Mouse (Mus musculus): ENCODE measurements around the gene Tmem38b.
"Not testable (repeated sequence)": the region's sequence is repeated elsewhere in the genome, so short reads cannot be mapped to it uniquely, and the experiment has no call there.

Tmem38b gene

GRCm38 (mm10) chr4:53825821-53826605 lies at the start of gene Tmem38b:
Tmem38b (plus strand) TSS chr4:53826045.
- peak; percentile 62 to 72 for DNase-seq (ENCODE audit: low spot score in 2 of 2)

DNA sequence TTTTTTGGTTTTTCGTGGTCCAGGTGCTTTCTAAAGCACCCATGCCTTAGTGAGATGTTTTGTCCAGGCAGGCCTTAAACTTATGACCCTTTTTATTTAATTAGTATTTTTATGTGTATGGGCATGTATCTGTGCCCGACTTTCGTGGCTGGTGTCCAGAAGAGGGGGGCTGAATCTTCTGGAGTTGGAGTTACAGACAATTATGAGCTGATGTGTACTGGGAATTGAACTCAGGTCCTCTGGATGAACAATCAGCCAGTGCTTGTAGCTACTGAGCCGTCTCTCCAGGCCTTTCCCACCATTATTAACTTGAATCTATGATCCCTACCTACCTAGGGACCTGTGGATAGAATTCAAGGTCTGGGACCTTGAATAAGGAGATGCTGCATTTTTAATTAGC lies 44.4 kb upstream of the Tmem38b start:
- no peak for DNase-seq (ENCODE audit: low spot score in 2 of 2)

DNA sequence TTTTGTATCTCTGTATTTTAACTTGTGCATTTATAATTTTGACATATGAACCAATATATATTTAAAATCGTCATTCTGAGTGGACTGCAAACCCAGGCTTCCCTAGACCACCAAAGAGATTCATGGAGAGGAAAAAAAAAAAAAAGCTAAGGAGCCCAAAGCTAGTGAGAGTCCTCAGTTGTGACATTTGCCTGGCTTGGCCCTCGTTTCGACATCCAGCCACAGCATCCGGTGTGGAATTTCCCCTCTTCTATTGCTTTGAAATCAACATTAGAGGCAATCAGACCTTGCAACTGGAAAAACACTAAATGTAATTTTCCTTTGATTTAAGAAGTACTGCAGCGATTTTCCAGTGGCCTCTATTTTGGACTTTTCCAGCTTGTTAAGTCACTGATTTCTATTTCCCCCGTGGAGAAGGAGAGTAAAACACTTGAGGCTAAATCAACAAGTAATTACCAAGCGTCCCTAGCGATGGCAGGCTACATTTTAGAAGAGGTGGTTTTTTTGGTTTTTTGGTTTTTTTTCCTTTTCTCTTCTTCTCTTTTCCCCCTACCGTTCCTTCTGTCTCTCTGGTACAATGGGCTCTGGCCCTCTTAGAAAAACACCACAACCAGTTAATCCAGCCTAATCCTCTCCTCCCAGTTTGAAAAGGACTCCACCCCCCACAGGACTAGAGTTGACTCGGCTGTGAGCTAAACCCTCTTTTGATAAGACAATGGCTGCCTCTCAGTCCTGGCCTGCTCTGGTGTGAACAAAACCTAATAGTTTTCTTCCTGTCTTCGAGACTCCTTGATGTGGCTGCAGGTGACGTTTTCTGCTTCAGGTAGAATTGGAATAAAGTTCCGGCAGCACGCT lies 43.4 kb upstream of the Tmem38b start:
- no peak for DNase-seq (ENCODE audit: low spot score in 2 of 2)

DNA sequence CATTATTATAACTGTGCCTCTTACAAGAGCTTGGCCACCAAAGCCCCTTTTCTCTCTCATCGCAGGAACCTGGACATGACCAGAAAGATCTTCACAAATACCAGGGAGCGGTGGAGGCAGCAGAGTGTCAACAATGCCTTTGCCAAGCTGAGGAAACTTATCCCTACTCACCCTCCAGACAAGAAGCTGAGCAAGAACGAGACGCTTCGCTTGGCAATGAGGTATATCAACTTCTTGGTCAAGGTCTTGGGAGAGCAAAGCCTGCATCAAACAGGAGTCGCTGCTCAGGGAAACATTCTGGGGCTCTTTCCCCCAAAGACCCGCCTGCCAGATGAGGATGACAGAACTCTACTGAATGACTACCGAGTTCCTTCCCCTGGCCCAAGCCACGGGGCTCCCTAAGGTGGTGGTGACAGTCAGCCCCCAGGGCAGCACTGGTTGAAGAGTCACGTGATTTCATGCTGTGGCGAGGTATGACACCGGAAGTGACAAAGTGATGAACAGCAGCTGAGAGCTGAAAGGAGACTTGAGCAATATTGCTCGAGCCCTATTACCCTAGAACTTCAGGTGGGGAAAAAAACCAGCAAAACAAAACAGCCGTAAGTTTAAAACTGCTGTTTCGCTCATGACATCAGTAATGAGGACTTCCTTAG lies 40.0 kb upstream of the Tmem38b start:
- DNase-seq (ENCODE audit: low spot score in 2 of 2): no peak

DNA sequence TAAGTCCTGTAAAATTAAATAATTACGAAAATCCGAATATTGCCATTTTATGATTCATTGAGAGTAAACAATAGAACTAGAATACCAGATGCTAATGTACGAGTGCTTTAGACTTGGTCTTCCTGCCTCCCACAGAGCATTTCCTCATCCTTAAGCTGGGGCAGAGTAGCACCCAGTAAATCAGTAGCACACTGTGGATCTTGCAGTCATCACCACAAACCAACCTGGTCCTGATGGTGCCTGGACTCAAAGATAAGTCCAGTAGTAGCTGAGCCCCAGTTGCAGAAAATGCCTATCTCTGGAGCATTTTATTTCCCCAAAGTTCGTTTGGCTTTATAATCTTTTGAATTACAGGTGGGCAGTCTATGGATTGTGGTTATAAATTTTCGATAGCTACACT lies 39.0 kb upstream of the Tmem38b start:
- DNase-seq (ENCODE audit: low spot score in 2 of 2): no peak

DNA sequence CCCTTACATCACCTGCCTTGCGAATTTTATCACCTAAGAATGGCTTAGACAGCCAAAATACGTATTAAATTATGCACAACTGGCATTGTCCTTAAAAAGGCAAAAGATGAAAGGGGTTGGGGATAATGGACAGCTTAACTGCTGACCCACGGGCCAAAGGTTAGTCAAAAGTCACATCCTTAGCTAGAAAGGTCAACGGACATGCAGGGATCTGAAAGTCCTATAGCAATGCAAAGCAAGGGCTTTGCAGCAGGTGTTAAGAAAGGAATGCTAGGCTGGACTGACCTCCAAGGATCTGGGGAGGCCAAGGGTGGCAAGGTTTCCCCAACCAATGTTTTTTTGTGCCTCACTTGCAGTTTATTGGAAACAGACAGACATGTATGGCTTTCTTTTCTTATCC lies 36.5 kb upstream of the Tmem38b start:
- DNase-seq (ENCODE audit: low spot score in 2 of 2): no peak

- DNase-seq (ENCODE audit: low spot score in 2 of 2): no peak
Measured at GRCm38 (mm10) chr4:53794257-53794966, 31.4 kb upstream of the Tmem38b start.

DNA sequence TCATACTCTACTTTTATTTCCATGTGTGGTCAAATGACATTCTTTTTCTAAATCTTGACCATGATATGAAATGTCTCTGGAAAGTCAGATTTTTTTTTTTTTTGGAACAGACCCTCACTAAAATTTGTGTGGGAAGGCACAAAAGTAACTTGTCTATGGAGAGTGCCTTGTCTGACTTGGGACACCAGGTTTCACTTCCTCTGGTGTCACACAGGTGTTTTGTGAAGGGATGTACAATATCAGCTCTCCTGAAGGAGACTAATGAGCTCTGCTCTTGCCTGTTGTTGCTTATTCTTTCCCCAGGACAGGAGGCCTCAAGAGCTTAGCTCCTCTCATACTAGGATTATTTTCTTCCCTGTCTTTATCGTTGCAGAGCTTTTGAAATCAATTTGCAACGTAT lies 30.8 kb upstream of the Tmem38b start:
- DNase-seq (ENCODE audit: low spot score in 2 of 2): no peak

DNA sequence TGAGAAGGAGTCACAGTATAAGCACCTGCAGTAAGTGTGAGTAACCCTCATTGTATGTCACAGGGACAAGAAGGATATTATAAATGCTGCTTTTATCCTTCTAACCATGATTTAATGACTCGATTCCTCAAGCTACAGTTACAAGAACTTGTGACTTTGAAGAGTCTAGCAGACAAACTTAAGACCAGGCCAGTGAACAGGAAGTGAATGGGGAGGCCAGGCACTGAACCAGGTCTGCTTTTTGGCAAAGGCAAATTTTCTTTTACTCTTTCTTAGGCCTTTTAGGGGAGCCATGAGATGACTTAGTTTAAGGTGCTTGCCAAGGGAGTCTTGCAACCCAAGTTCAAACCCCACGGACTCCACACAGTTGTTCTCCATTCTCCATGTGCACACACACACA lies 30.1 kb upstream of the Tmem38b start:
- DNase-seq (ENCODE audit: low spot score in 2 of 2): no peak

DNA sequence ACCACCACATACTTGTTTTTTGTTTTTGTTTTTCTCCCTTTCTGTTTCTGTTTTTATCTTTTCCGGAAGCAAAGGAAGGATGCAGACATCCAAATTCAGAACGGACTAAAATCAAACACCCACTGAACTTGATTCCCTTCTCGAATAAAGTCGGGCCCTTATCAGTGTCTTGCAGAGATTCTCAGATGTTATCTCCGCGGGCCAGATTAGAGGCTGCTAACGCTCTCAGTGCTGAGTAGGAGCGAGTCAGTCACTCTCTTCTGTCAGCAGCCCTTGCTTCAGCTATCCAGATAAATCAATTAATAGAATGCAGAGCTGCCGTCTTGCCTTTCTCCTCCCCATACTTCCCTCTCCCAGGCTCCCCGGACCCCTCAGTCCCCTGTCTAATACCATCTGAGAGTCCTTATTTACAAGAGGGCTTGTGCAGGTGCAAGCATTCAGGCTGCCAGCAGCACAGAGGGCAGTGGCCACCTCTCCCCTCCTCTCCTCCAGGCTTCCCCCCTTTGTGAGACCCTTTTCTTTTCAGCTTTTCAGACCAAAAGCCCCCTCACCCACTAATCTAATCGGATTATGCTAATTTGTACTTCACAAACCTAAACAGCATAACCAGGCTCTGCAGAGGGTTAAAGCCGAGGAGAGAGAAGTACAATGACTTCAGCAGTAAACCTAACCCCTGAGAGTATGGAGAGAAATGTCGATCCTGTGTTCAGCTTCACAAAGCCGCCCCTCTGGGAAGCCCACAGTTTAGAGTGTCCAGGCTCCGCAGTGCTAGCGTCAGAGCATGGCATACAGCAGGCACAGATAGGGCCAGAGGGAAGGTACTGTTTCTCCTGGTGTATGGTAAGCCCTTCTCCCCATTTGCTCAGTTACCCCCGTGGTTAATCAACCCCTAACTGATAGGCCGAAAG lies 28.7 kb upstream of the Tmem38b start:
- DNase-seq (ENCODE audit: low spot score in 2 of 2): no peak

DNA sequence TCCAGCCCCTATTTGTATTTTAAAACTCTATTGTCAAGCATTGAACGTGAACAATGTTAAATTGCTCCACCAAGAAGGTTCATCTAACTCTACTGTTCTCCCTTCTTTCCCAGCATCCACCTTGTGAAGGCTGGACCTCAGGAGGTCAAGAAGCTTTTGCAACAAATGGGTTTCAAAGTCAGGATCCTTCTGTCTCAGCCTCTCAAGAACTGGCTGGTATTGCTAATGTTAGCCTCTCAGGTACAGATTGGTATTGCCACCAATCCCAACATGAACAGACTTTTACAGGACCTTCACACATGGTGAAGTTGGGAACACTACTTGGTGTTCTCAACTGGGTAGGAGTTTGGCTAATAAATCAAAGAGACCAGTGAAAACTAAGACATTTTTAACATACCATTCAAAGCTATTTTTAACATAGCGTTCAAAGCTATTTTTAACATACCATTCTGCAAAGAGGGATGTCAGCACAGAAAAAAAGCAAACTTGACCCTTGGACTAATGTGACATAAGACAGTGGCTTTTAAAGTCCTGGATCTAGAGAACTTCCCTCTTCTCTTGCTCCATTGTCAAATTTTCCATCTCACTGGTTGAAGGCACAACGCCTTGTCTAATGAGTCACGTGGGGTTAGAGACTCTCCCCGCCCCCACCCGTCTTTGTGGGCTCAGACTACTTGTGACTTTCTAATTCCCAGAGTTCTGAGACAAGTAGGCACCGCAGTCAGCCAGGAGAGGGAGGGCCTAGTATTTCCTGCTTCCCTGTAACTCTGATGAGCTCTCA lies 26.8 kb upstream of the Tmem38b start:
- DNase-seq (ENCODE audit: low spot score in 2 of 2): no peak

- no peak for DNase-seq (ENCODE audit: low spot score in 2 of 2)
Measured at GRCm38 (mm10) chr4:53799753-53800152, 26.1 kb upstream of the Tmem38b start.

DNA sequence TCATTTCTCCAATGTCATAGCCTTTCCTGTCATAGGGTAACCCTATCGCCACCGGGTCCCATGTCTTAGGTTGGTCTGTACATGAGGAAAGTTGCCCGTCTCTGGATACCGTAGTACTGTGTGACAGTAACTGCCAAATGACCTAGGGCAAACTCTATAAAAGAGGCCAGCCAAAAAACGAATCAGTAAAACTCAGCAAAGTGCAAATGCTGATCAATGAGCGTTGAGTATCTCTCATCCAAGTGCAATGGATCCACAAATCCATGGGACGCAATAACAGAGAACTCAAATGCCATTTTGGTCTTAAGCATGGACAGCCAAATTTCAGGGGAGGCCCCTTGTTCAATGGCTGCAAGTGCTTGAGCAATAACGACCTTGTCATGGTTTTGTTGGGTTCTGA lies 22.2 kb upstream of the Tmem38b start:
- DNase-seq (ENCODE audit: low spot score in 2 of 2): not testable (repeated sequence)

DNA sequence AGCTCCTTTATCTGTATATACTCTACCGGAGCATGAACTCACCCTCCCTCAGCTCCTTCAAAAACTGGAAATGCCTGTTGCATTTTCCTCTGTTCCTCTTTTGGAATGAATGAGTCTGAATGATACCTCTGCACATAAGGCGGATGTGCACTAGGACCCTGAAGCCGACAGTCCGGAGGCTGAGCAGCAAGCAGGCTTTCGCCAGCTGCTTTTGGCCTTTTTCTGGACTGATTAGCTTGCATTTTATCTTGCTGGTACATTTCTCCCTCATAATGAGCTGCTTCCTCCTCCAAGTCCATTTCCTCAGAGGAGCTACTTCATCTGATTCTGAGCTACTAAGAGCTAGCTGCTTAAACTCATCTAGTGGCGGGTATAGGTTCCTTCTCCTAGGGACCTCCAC lies 19.4 kb upstream of the Tmem38b start:
- DNase-seq (ENCODE audit: low spot score in 2 of 2): not testable (repeated sequence)

- DNase-seq (ENCODE audit: low spot score in 2 of 2): no peak
Measured at GRCm38 (mm10) chr4:53818320-53818719, 7.5 kb upstream of the Tmem38b start.

DNA sequence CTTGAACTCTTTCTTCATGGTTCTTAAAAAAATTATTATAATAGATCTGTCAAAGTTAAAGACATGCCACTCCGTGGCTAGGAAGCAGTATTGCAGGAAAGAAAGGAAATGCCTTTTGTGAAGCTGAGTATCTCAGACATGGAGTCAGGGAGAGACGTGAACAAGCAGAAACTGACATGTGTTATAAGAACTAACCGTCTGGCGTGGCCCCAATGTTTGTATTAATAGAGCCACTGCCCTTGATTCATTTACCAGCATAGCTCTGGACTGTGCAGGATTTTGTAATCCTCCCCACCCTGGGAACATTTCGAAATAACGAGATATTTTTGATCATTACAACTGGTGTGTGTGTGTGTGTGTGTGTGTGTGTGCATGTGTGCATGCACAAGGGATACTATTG lies 2.1 kb upstream of the Tmem38b start:
- peak; percentile 24 to 73 for DNase-seq (ENCODE audit: low spot score in 2 of 2)

- no peak for DNase-seq (ENCODE audit: low spot score in 2 of 2)
Measured at GRCm38 (mm10) chr4:53824831-53825230, 1.0 kb upstream of the Tmem38b start.

DNA sequence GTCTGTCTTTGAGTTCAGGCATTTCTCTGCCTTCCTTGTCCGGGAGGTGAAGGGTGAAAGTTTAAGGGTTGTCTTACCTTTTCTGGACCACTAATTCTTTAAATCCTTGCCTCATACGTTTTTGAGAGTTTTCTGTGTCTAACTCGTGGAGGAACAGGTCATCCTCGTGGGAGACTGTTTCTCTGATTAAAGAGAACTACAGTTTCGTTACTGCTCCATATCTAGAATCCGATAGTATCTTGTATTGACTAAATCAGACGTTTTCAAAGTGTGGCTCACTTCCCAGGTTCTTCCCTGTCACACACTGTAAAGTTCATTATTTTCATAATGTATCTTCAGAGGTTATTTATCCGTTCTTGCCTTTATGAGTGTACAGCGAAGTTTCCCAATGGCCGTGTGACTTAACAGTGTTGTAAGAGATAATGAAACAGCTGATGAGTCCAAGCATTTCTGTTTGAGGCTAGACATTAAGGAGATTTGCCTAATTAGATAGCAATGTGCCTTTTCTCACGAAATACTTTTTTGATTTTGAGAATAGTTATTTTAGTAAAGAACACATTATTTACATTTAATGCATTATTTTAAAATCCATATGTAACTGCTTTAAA lies 900 bp downstream of the Tmem38b start:
- DNase-seq (ENCODE audit: low spot score in 2 of 2): no peak

GRCm38 (mm10) chr4:53827869-53828268 lies 2.0 kb downstream of the Tmem38b start:
- DNase-seq (ENCODE audit: low spot score in 2 of 2): no peak

- DNase-seq (ENCODE audit: low spot score in 2 of 2): no peak
Measured at GRCm38 (mm10) chr4:53828914-53829313, 3.1 kb downstream of the Tmem38b start.
